Comparison of ENCODE assay signal across 23 mouse cellular contexts in the genomic region with DNA sequence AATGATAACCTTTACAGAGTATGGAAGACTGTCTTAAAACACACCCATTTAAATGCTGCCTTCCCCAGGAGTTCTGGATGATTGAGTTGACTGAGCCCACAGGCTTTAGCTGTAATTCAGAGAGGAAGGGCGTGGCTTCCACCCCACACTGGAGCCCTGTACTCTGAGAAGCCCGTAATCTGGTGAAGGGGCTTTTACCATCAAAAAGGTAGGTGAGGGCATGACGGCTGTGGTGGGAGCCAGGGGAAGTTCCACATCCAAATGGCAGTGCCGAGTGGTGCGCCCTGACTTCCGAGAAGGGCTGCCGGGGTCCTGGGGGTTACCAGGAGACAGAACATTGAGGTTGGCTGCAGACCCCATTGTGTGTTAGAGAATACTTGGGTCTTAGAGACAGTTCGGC. TPM values are rescaled to one million over a fixed set of nuclear protein-coding genes. Genes with fewer than 3 reads are reported as not detected.
DNase-seq lines count a peak whose midpoint lies in the region; ATAC-seq and TF ChIP-seq lines count a peak whose summit lies in the region.
"Had no signal": no experiment of that assay in that cellular context is flagged by ENCODE, and none has a peak within 500 bp of the region (broad histone marks: within the 10 kb centered on the region; RNA-seq: fewer than 3 reads in every experiment).

No protein-coding gene starts in this region.

- no peak overlapping the region for H3K4me2 ChIP-seq in heart, embryonic 16.5 days (ENCODE audit: low read depth, low read length)
- no peak overlapping the region for H3K4me2 ChIP-seq in liver, embryonic 12.5 days
- H3K4me2 ChIP-seq in myocyte (ENCODE audit: low read depth): peak overlapping the region; percentile 86
- H3K4me2 ChIP-seq: limb, embryonic 13.5 days; liver, embryonic 15.5 days; midbrain, embryonic 15.5 days; neural tube, embryonic 15.5 days had no signal

- no peaks in the 10 kb centered on the region for H3K27me3 ChIP-seq in heart, embryonic 16.5 days (ENCODE audit: control insufficient read depth, insufficient read depth, low read length)
- no peaks in the 10 kb centered on the region for H3K27me3 ChIP-seq in liver, adult 2 months (ENCODE audit: control insufficient read depth, insufficient read depth, low read length)
- H3K27me3 ChIP-seq in liver, embryonic 12.5 days (replicated peaks): 0 out of 2 replicates have a peak, but pooled peaks cover 3% of the 10 kb centered on the region
- no peaks in the 10 kb centered on the region for H3K27me3 ChIP-seq in myocyte (ENCODE audit: control insufficient read depth, insufficient read depth, insufficient read length)
- H3K27me3 ChIP-seq: limb, embryonic 13.5 days; liver, embryonic 15.5 days; neural tube, embryonic 15.5 days had no signal

- H3K27ac ChIP-seq in heart, embryonic 16.5 days (ENCODE audit: low read length): peak overlapping the region; percentile 97
- 0 out of 2 replicates have a peak overlapping the region, but pooled peaks have one; percentile 27 for H3K27ac ChIP-seq in liver, adult 2 months (replicated peaks; ENCODE audit: insufficient read depth, low read depth, low read length)
- H3K27ac ChIP-seq in liver, embryonic 12.5 days: no peak overlapping the region
- H3K27ac ChIP-seq: forebrain, embryonic 10.5 days; liver, embryonic 15.5 days; midbrain, embryonic 15.5 days; neural tube, embryonic 15.5 days had no signal

- peaks cover 51% of the 10 kb centered on the region for H3K4me1 ChIP-seq in heart, embryonic 16.5 days (ENCODE audit: control insufficient read depth, insufficient read depth, low read length)
- H3K4me1 ChIP-seq in liver, adult 2 months (ENCODE audit: control insufficient read depth, insufficient read depth, low read length): peaks cover 8% of the 10 kb centered on the region
- H3K4me1 ChIP-seq in liver, embryonic 12.5 days: peaks cover 49% of the 10 kb centered on the region
- H3K4me1 ChIP-seq: midbrain, embryonic 15.5 days had no signal

- intact Hi-C loops in heart, postnatal 14 days (cut with DNase I): loop anchor here (2.0 to 5.0 kb wide), 3 partner anchors 29 to 71 kb away; no protein-coding TSS in a partner anchor
- intact Hi-C loops in left cerebral cortex, postnatal 25 days (cut with DNase I): no loop called here

- no peak overlapping the region for H3K4me3 ChIP-seq in heart, embryonic 16.5 days (ENCODE audit: low read length)
- no peak overlapping the region for H3K4me3 ChIP-seq in liver, adult 2 months (ENCODE audit: insufficient read depth, low read depth, low read length)
- H3K4me3 ChIP-seq in liver, embryonic 12.5 days: no peak overlapping the region
- H3K4me3 ChIP-seq in myocyte: no peak overlapping the region
- H3K4me3 ChIP-seq: forebrain, embryonic 10.5 days; limb, embryonic 13.5 days; liver, embryonic 15.5 days; megakaryocyte, embryonic 14.5 days; midbrain, embryonic 15.5 days; neural tube, embryonic 15.5 days had no signal

- no peaks in the 10 kb centered on the region for H3K9me3 ChIP-seq in heart, embryonic 16.5 days (replicated peaks; ENCODE audit: control insufficient read depth, low read length)
- H3K9me3 ChIP-seq in liver, embryonic 12.5 days (replicated peaks): no peaks in the 10 kb centered on the region
- H3K9me3 ChIP-seq: forebrain, embryonic 10.5 days; G1E; limb, embryonic 13.5 days; liver, embryonic 15.5 days; megakaryocyte, embryonic 14.5 days; midbrain, embryonic 15.5 days; neural tube, embryonic 15.5 days had no signal

- no peak for TF ChIP-seq CTCF in liver, adult 2 months (IDR thresholded peaks at IDR 0.05; ENCODE audit: low read depth, low read length)

- peaks cover 11% of the 10 kb centered on the region; the same call in 1 of the 2 replicates for H3K79me2 ChIP-seq in liver, adult 2 months (ENCODE audit: control insufficient read depth, insufficient read depth, low read length)
- H3K79me2 ChIP-seq in myocyte (ENCODE audit: control insufficient read depth, insufficient read depth): peaks cover 68% of the 10 kb centered on the region

- no peak for ATAC-seq in heart, embryonic 16.5 days (replicated peaks; ENCODE audit: extremely low read depth, insufficient read depth, low FRiP score)
- ATAC-seq in liver, embryonic 12.5 days: no peak
- ATAC-seq: activated CD4-positive, CD25-positive, alpha-beta regulatory T cell, adult 4 months; CD4-positive, CD25-positive, alpha-beta regulatory T cell, adult 4 months; hindbrain, embryonic 16.5 days; midbrain, embryonic 15.5 days had no signal

- 73% methylated on average over 8 of the region's 8 CpGs for WGBS in heart, embryonic 16.5 days
- 93% methylated on average over 8 of the region's 8 CpGs for WGBS in liver, adult 2 months
- 55% methylated on average over 8 of the region's 8 CpGs for WGBS in liver, embryonic 12.5 days (ENCODE audit: insufficient replicate concordance)

- peak; percentile 95 for DNase-seq in heart, adult 11 months
- DNase-seq in heart, adult 18-20 months: no peak
- DNase-seq in heart, postnatal 14 days: no peak
- DNase-seq in liver, adult 2 months (ENCODE audit: extremely low read depth, low read depth, low spot score): no peak
- DNase-seq in left cerebral cortex, postnatal 25 days (ENCODE audit: low spot score in 2 of 2): no peak
- DNase-seq: adrenal gland, postnatal 10 days; cerebellum, postnatal 14 days; kidney, adult 11 months; lung, postnatal 14 days; thymus, postnatal 4 days had no signal

- no peak for TF ChIP-seq POLR2A in liver, adult 2 months (IDR thresholded peaks at IDR 0.05; ENCODE audit: extremely low read depth, insufficient read depth, low read length)
- TF ChIP-seq POLR2A in myocyte (IDR thresholded peaks at IDR 0.05; ENCODE audit: insufficient read length, low read depth): no peak

- no peak overlapping the region for H3ac ChIP-seq in myocyte (ENCODE audit: control insufficient read depth, insufficient read length)

- no peak overlapping the region for H3K9ac ChIP-seq in heart, embryonic 16.5 days (ENCODE audit: low read length)
- H3K9ac ChIP-seq in liver, adult 2 months (ENCODE audit: low read depth, low read length): no peak overlapping the region
- H3K9ac ChIP-seq in liver, embryonic 12.5 days: no peak overlapping the region
- H3K9ac ChIP-seq: limb, embryonic 13.5 days; liver, embryonic 15.5 days; midbrain, embryonic 15.5 days; neural tube, embryonic 15.5 days had no signal

- H3K36me3 ChIP-seq in heart, embryonic 16.5 days (ENCODE audit: control insufficient read depth, insufficient read depth): no peaks in the 10 kb centered on the region
- no peaks in the 10 kb centered on the region for H3K36me3 ChIP-seq in liver, adult 2 months (ENCODE audit: control insufficient read depth, insufficient read depth, low read length)
- H3K36me3 ChIP-seq in liver, embryonic 12.5 days: no peaks in the 10 kb centered on the region
- no peaks in the 10 kb centered on the region for H3K36me3 ChIP-seq in myocyte (ENCODE audit: control insufficient read depth, insufficient read depth)
- H3K36me3 ChIP-seq: G1E; liver, embryonic 15.5 days; midbrain, embryonic 15.5 days; neural tube, embryonic 15.5 days had no signal

TF ChIP-seq in myocyte, 11 proteins besides CTCF, POLR2A, EP300 and RAD21:
- no peak for TF ChIP-seq TCF3 (IDR thresholded peaks at IDR 0.05; ENCODE audit: insufficient read length, low read depth)
- TF ChIP-seq USF1 (IDR thresholded peaks at IDR 0.05; ENCODE audit: low read depth): no peak
- TF ChIP-seq MYOD1 (IDR thresholded peaks at IDR 0.05; ENCODE audit: control insufficient read depth in 1 of 3, insufficient read length in 2 of 3, low read depth in 2 of 3): no peak
- TF ChIP-seq MYOG (IDR thresholded peaks at IDR 0.05; ENCODE audit: control insufficient read depth in 1 of 3, insufficient read depth in 1 of 3, insufficient read length in 2 of 3, low read depth in 2 of 3): no peak
TF ChIP-seq in myocyte: peak in this region for 0.

RNA-seq across cellular contexts. Expression of a gene that starts 59.8 kb away (rescaled TPM):
- 10 to 100 TPM; 31.5 to 34.4 TPM for total RNA-seq in heart, adult 18-20 months (2021)
- polyA plus RNA-seq in heart, embryonic 16.5 days (2015; fragmentation: Nextera tagmentation; extraction: Ambion mirVana): 27.3 and 29.1 TPM in 2 replicates
- total RNA-seq in heart, postnatal 14 days (2021): 10 to 100 TPM; 31.9 to 37.8 TPM
- 5.0 and 6.8 TPM in 2 replicates for total RNA-seq in liver, adult 2 months (2014; rRNA removed)
- 1.9 and 2.7 TPM in 2 replicates for polyA plus RNA-seq in liver, adult 2 months (2012; rRNA removed)
- 6.7 and 6.8 TPM in 2 replicates for polyA plus RNA-seq in liver, embryonic 12.5 days (2016; fragmentation: Nextera tagmentation; extraction: Ambion mirVana)
- polyA plus RNA-seq in myocyte (2012; fragmentation: generic; extraction: Trizol): 24.7 TPM
- 10 to 100 TPM; 20.1 to 25.4 TPM for total RNA-seq in left cerebral cortex, postnatal 25 days (2021)
